Mouse (Mus musculus) small intestine, adult 2 months (tissue): ENCODE measurements around the gene Ndrg3.
"Not testable (repeated sequence)": the region's sequence is repeated elsewhere in the genome, so short reads cannot be mapped to it uniquely, and the experiment has no call there.

Experiments
- CTCF ChIP-seq: fragments of 200-500 bp; IDR thresholded peaks from 2 replicates; pipeline ENCODE4 v1.5.1; 2012; ENCODE audit warnings: low read depth, mild to moderate bottlenecking, control low read depth, inconsistent platforms, low read length, moderate library complexity, mixed read lengths; ENCODE audit not compliant: insufficient replicate concordance, insufficient read length; ENCODE audit errors: extremely low read depth
- POLR2A ChIP-seq: fragments of 200-500 bp; IDR thresholded peaks from 2 replicates; pipeline ENCODE4 v1.6.1; 2012; ENCODE audit warnings: low read depth, mild to moderate bottlenecking, control low read depth, inconsistent platforms, low read length, moderate library complexity

DNA sequence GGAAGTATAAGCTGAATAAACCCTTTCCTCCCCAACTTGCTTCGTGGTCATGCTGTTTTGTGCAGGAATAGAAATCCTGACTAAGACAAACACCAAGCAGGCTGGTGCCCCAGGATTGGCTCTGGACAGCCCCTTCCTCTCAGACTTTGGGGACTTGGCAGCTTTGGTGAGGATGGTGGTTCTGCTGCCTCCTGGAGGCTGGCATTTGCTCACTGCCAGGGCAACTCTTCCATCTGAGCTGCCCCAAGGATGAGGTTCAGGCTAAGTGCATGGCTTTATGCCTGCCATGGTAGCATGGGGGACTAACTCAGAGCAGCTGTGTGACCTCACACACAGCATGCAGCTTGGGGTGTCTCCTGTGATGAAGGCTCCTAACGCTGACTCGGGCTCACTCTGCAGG, 66.2 kb downstream of the Ndrg3 start:
- TF ChIP-seq POLR2A, CTCF: not testable (repeated sequence)
